Mouse (Mus musculus) bone marrow macrophage, adult 2 months (primary cell): ENCODE results near the gene Gm13128.
"Not testable (repeated sequence)": the region's sequence is repeated elsewhere in the genome, so short reads cannot be mapped to it uniquely, and the experiment has no call there.

Experiments
- CTCF ChIP-seq: IDR thresholded peaks from 2 replicates; pipeline ENCODE4 v1.5.1; 2012; ENCODE audit warnings: low read depth, mild to moderate bottlenecking, low read length, moderate library complexity
- POLR2A ChIP-seq: IDR thresholded peaks from 2 replicates; pipeline ENCODE4 v1.6.1; 2012; ENCODE audit warnings: mild to moderate bottlenecking, low read depth, low read length, borderline replicate concordance

- not testable (repeated sequence) for TF ChIP-seq CTCF, POLR2A
These were observed 5.8 kb downstream of the Gm13128 start for GRCm38 (mm10) chr4:144335856-144336255.
